Mouse (Mus musculus): ENCODE data around the gene Tbrg4.

DNA sequence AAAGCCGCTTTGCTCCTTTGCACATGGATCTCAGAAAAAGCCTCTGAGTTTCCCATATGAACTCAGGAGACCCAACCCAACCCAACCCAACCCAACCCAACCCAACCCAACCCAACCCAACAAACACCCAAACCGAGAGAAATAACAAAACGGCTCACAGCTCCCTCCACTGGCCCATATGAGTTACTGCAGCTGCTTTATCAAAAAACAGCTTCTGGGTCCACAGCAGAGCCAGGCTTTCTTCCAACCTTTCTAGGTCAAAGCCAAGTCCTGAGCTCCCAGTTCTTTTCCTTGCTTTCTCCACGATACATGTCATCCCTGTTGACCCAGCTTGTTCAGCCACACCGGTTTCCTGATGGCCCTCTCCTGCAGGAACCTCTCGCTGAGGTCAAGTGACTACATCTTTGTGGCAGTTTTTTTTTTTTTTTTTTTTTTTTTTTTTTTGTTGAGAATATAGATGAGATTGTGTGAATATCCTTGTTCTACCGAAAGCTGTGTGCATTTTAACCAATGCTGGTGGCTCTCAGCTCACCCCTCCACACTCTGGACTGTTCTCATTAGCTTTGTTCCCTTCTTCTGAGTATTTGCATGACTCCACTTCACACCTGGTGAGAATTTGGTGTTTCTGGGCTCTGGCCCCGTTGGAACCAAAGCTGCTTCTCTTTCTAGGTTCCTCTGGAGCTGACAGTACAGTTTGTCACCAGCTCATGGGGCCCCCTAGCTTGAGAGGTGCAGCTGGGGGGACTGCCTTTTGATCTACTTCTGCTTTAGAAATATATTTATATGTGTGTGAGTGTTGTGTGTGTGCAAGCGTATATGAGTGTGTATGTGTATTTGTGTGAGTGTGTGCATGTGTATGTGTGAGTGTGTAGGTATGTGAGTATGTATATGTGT is 22.2 kb upstream of the Tbrg4 start:
- TF ChIP-seq NELFE (IDR thresholded peaks at IDR 0.05; ENCODE audit: low read depth, low read length) (no peak), CTCF (IDR thresholded peaks at IDR 0.05 in 2 of 3, conservative IDR thresholded peaks at IDR 0.05 in 1 of 3; ENCODE audit: control insufficient read depth in 1 of 3, insufficient read depth in 1 of 3, low read depth in 2 of 3, low read length in 3 of 3, poor library complexity in 1 of 3, severe bottlenecking in 1 of 3) (peak; percentile 47 to 68 (median 59); a peak in 5 of 6 replicates), POLR2A (IDR thresholded peaks at IDR 0.05; ENCODE audit: control insufficient read depth in 1 of 2, insufficient read depth in 1 of 2, low read depth in 1 of 2, low read length in 2 of 2, poor library complexity in 1 of 2) (no peak), HCFC1 (IDR thresholded peaks at IDR 0.05; ENCODE audit: low read depth, low read length) (no peak), MAX (IDR thresholded peaks at IDR 0.05; ENCODE audit: low read length) (no peak)
